Mouse (Mus musculus) brain, embryonic 14.5 days (tissue): ENCODE results near the gene Steap4. TPM values are rescaled to one million over a fixed set of nuclear protein-coding genes. Genes with fewer than 3 reads are reported as not detected.
"Not testable (repeated sequence)": the region's sequence is repeated elsewhere in the genome, so short reads cannot be mapped to it uniquely, and the experiment has no call there.

Experiments
- DNase-seq: peaks from one replicate; pipeline ENCODE4 v3.0.0-alpha.2; 2011; ENCODE audit warnings: low read depth
- CTCF ChIP-seq: fragments of 200-500 bp; IDR thresholded peaks from 2 replicates; pipeline ENCODE4 v1.5.1; 2012; ENCODE audit warnings: inconsistent platforms, mild to moderate bottlenecking, moderate library complexity, borderline replicate concordance; ENCODE audit not compliant: insufficient read depth, insufficient read length; ENCODE audit errors: extremely low read depth
- POLR2A ChIP-seq: fragments of 200-500 bp; IDR thresholded peaks from 2 replicates; pipeline ENCODE4 v1.6.1; 2012; ENCODE audit warnings: mild to moderate bottlenecking, inconsistent platforms, borderline replicate concordance; ENCODE audit not compliant: poor library complexity, insufficient read depth, insufficient read length, severe bottlenecking; ENCODE audit errors: extremely low read depth
- polyA plus RNA-seq: library from polyadenylated mRNA; depleted of rRNA; stranded (reverse); fragments of >200 nt; gene quantifications from 2 replicates; pipeline ENCODE4 v1.2.3, GENCODE M21; 2012

Steap4 gene
- polyA plus RNA-seq, 1 experiment, result 0.23 TPM

- TF ChIP-seq POLR2A (no peak), CTCF (no peak)
- DNase-seq, result no peak
Measured at GRCm38 (mm10) chr5:7955371-7955966, 4.8 kb upstream of the Steap4 start.

DNA sequence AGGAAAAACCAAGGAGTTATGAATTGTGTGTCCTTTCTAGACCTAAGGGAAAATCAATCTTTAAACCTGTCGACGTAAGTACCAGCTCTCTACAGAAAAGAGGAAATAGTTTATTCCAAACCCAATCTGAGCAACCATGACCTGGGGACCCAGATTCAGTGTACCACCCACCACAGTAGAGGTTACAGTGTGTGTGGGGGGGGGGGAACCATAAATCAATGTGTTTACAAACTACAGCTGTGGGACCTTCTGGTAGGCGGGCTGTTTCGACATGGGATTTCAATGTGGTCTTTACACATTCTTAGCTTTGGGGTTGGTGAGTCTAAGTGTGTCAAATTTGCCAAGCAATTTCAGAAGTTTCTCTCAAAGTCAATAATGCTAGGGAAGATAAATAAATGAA lies 2.2 kb upstream of the Steap4 start:
- DNase-seq, result no peak
- TF ChIP-seq CTCF (no peak), POLR2A (no peak)

- TF ChIP-seq POLR2A (no peak), CTCF (no peak)
- no peak for DNase-seq
Measured at GRCm38 (mm10) chr5:7959286-7959685, 971 bp upstream of the Steap4 start.

GRCm38 (mm10) chr5:7961113-7961512 lies 856 bp downstream of the Steap4 start:
- DNase-seq, result no peak
- TF ChIP-seq POLR2A, result no peak
- TF ChIP-seq CTCF, result no peak

DNA sequence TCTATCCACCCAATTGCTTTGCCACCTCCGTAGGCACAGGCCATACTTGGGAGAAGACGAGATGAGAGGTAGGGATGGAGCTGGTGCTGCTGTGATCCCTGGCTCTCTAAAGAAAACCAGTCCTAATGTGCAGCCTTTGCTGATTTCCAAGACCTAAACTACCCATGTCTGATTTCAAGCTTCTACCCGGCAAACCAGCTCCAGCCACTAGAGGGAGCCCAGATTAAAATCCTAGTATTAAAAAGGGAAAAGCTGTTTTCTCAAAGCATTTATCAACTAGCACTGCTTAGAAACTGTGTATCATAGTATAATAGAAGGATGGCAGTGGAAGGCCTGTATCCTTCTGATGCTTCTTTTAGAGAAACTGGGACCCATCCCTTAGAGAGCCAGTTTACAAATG lies 5.0 kb downstream of the Steap4 start:
- peak; percentile 64; the same call in 1 of the 2 replicates for TF ChIP-seq CTCF
- TF ChIP-seq POLR2A, result no peak
- DNase-seq, result peak; percentile 60

DNA sequence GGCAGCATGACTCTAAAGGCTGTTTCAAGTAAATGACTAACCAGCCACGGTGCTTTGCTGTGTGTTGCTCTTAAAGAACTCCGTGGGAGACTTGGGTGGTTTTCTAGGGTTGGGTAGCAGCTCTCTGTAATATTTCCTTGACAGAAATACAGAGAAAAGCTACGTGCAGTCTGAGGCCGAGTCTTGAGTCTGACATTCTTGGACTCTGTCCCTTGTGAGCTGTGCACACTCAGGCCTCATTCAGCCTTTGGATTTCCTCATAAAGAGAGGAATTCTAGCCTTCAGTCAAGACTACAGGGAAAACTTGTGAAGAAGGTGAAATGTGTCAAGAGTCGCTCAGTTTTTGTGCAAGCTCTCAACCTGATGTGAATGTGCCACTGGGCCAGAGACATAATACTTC lies 7.9 kb downstream of the Steap4 start:
- no peak for TF ChIP-seq CTCF
- no peak for DNase-seq

DNA sequence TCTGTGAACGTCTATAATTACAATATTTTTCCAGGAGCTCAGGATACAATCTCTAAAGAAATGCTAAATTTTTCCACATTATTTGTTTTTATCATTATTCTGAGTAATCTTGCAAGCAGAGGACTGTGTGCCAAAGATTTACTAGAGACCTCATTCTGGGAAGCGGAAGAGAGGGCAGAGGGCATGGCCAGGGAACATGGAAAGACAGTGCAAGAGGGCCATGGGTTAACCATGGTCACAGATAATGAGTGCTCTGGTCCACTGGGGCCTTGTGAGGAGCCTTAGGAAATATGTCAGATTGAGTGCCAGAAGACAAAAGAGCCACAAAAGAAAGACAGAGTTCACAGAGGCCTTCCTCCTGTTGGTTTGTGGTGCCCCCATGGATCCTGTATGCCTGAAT lies 12.0 kb downstream of the Steap4 start:
- TF ChIP-seq POLR2A (no peak), CTCF (no peak)
- no peak for DNase-seq

GRCm38 (mm10) chr5:7974522-7975197 lies 14.4 kb downstream of the Steap4 start:
- no peak for DNase-seq
- TF ChIP-seq POLR2A, result no peak
- no peak for TF ChIP-seq CTCF

GRCm38 (mm10) chr5:7980586-7980985 lies 20.3 kb downstream of the Steap4 start:
- TF ChIP-seq CTCF, result no peak
- no peak for DNase-seq

GRCm38 (mm10) chr5:7987962-7988361 lies 27.7 kb downstream of the Steap4 start:
- no peak for DNase-seq

DNA sequence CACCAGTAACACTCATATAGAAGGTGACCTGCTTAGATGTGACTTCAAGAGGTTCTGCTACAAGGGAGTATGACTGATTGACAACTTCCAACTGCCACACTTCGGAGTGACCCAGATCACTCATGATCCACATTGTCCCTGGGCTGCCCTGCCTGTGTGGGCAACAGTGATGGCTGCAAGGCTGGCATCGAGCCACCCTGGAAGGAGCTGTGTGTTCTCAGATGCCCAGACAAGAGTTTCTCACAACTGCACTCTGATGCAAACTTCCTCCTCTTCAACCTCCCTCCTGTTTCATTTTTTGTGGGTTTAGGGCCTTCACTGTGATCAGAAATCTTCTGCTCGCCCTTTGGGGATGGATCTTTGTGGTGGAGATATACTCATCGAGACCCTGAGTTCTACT lies 28.2 kb downstream of the Steap4 start:
- DNase-seq, result no peak
- TF ChIP-seq POLR2A (no peak), CTCF (no peak)

More at GRCm38 (mm10) chr5:7987962-7988361, 27.7 kb downstream of the Steap4 start:
- TF ChIP-seq POLR2A, result no peak
- no peak for TF ChIP-seq CTCF

DNA sequence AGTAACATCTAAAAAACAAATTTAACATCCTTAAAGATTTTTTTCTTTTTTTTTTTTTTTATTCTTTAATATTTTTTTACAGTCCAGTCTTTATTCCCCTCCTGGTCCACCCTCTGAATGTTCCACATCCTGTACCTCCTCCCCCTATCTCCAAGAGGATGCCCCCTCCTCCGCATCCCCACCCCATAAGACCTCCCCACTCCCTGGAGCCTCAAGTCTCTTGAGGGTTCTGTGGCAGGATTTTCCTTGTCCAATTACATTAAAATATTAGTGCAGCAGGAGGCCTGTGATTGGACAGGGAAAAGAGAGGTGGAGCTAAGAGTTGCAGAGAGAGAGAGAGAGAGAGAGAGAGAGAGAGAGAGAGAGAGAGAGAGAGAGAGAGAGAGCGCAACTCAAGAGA lies 31.4 kb downstream of the Steap4 start:
- not testable (repeated sequence) for DNase-seq

DNA sequence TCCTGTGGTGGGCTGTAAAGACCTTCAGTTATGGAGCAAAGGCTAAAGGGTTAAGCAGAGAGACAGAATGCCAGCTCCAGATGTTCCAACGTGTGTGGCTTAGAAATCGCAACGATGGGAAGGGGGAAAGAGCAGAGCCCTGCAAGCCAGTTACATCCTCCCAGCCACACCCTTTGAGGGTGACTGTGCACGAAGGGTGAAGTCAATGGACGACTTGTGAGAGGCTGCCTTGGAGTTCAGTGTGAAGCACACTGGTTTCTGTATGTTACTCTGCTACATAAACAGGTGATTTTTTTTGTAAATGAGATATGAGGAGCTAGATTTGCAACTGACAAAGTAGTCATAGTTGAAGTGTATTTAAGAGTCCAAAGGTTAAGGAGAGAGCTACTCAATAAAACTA lies 33.5 kb downstream of the Steap4 start:
- no peak for DNase-seq
- no peak for TF ChIP-seq POLR2A
- TF ChIP-seq CTCF, result no peak

DNA sequence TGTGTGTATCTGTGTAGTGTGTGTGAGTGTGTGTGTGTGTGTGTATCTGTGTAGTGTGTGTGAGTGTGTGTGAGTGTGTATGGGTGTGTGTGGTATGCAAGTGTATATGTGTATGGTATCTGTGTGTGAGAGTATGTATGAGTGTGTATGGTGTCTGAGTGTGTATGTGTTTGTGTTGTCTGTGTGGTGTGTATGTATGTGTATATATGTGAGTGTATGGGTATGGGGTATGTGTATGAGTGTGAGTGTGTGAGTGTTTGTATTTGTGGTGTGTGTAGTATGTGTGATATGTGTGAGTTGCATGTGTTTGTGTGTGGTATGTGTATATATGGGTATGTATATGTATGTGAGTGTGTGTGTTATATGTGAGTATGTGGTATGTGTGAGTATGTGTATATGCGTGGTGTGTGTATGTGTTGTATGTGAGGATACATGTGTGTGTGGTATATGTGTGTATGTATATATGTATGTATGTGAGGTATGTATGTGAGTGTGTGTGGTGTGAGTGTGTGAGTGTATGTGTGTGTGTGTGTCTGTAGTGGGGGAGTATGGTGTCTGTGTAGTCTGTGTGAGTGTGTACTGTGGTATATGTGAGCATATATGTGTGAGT lies 35.1 kb downstream of the Steap4 start:
- no peak for TF ChIP-seq CTCF
- TF ChIP-seq POLR2A, result no peak
- no peak for DNase-seq
